Mouse (Mus musculus): ENCODE data around the gene Rps12-ps3. TPM values are rescaled to one million over a fixed set of nuclear protein-coding genes. Genes with fewer than 3 reads are reported as not detected.

The Rps12-ps3 gene
- polyA plus RNA-seq, 1 experiment, result 780 TPM

GRCm38 (mm10) chr19:59360486-59360896 is 38.4 kb downstream of the Rps12-ps3 start:
- no peaks in the 10 kb centered on the region for H3K36me3 ChIP-seq (ENCODE audit: control insufficient read depth, insufficient read depth, low read length, poor library complexity, severe bottlenecking)
- H3K27me3 ChIP-seq (ENCODE audit: control insufficient read depth, insufficient read depth, low read length, poor library complexity, severe bottlenecking), result no peaks in the 10 kb centered on the region; the same call in 1 of the 2 replicates
- H3K9ac ChIP-seq (ENCODE audit: low read depth, poor library complexity, severe bottlenecking), result no peak overlapping the region
- H3K9me3 ChIP-seq (replicated peaks; ENCODE audit: control insufficient read depth, insufficient read depth, low read length, poor library complexity, severe bottlenecking), result no peaks in the 10 kb centered on the region
- no peak overlapping the region for H3K4me3 ChIP-seq (ENCODE audit: low read depth, low read length)
- H3K4me1 ChIP-seq (ENCODE audit: control insufficient read depth, insufficient read depth, low read length), result no peaks in the 10 kb centered on the region
- no peak overlapping the region for H3K27ac ChIP-seq (ENCODE audit: insufficient read depth, low read length)
- TF ChIP-seq POLR2A (IDR thresholded peaks at IDR 0.05; ENCODE audit: insufficient read depth, low read length), result no peak
- no peak for TF ChIP-seq EP300 (IDR thresholded peaks at IDR 0.05; ENCODE audit: insufficient read depth, low read depth, low read length)
- no peak for TF ChIP-seq CTCF (IDR thresholded peaks at IDR 0.05; ENCODE audit: low read depth, low read length)

GRCm38 (mm10) chr19:59362646-59363045 is 40.6 kb downstream of the Rps12-ps3 start:
- Histone ChIP-seq H3K4me1 (ENCODE audit: control insufficient read depth, insufficient read depth, low read length) (no peaks in the 10 kb centered on the region), H3K36me3 (ENCODE audit: control insufficient read depth, insufficient read depth, low read length, poor library complexity, severe bottlenecking) (no peaks in the 10 kb centered on the region), H3K4me3 (ENCODE audit: low read depth, low read length) (no peak overlapping the region), H3K9me3 (replicated peaks; ENCODE audit: control insufficient read depth, insufficient read depth, low read length, poor library complexity, severe bottlenecking) (no peaks in the 10 kb centered on the region), H3K27me3 (ENCODE audit: control insufficient read depth, insufficient read depth, low read length, poor library complexity, severe bottlenecking) (no peaks in the 10 kb centered on the region; the same call in 1 of the 2 replicates), H3K27ac (ENCODE audit: insufficient read depth, low read length) (no peak overlapping the region), H3K9ac (ENCODE audit: low read depth, poor library complexity, severe bottlenecking) (no peak overlapping the region)
- TF ChIP-seq EP300 (IDR thresholded peaks at IDR 0.05; ENCODE audit: insufficient read depth, low read depth, low read length), result no peak
- no peak for TF ChIP-seq CTCF (IDR thresholded peaks at IDR 0.05; ENCODE audit: low read depth, low read length)
- no peak for TF ChIP-seq POLR2A (IDR thresholded peaks at IDR 0.05; ENCODE audit: insufficient read depth, low read length)

- H3K4me3 ChIP-seq (ENCODE audit: low read depth, low read length), result no peak overlapping the region
- H3K27me3 ChIP-seq (ENCODE audit: control insufficient read depth, insufficient read depth, low read length, poor library complexity, severe bottlenecking), result no peaks in the 10 kb centered on the region; the same call in 1 of the 2 replicates
- H3K9ac ChIP-seq (ENCODE audit: low read depth, poor library complexity, severe bottlenecking), result no peak overlapping the region
- no peaks in the 10 kb centered on the region for H3K9me3 ChIP-seq (replicated peaks; ENCODE audit: control insufficient read depth, insufficient read depth, low read length, poor library complexity, severe bottlenecking)
- no peaks in the 10 kb centered on the region for H3K36me3 ChIP-seq (ENCODE audit: control insufficient read depth, insufficient read depth, low read length, poor library complexity, severe bottlenecking)
- H3K27ac ChIP-seq (ENCODE audit: insufficient read depth, low read length), result no peak overlapping the region
- TF ChIP-seq POLR2A (IDR thresholded peaks at IDR 0.05; ENCODE audit: insufficient read depth, low read length) (no peak), EP300 (IDR thresholded peaks at IDR 0.05; ENCODE audit: insufficient read depth, low read depth, low read length) (no peak), CTCF (IDR thresholded peaks at IDR 0.05; ENCODE audit: low read depth, low read length) (no peak)
- no peaks in the 10 kb centered on the region for H3K4me1 ChIP-seq (ENCODE audit: control insufficient read depth, insufficient read depth, low read length)
Measured at GRCm38 (mm10) chr19:59363666-59364065, 41.6 kb downstream of the Rps12-ps3 start.

GRCm38 (mm10) chr19:59366724-59367123 is 44.6 kb downstream of the Rps12-ps3 start:
- H3K4me1 ChIP-seq (ENCODE audit: control insufficient read depth, insufficient read depth, low read length), result no peaks in the 10 kb centered on the region
- no peak for TF ChIP-seq POLR2A (IDR thresholded peaks at IDR 0.05; ENCODE audit: insufficient read depth, low read length)
- TF ChIP-seq CTCF (IDR thresholded peaks at IDR 0.05; ENCODE audit: low read depth, low read length), result no peak
- H3K27me3 ChIP-seq (ENCODE audit: control insufficient read depth, insufficient read depth, low read length, poor library complexity, severe bottlenecking), result no peaks in the 10 kb centered on the region
- H3K4me3 ChIP-seq (ENCODE audit: low read depth, low read length), result no peak overlapping the region
- H3K9me3 ChIP-seq (replicated peaks; ENCODE audit: control insufficient read depth, insufficient read depth, low read length, poor library complexity, severe bottlenecking), result no peaks in the 10 kb centered on the region
- H3K27ac ChIP-seq (ENCODE audit: insufficient read depth, low read length), result no peak overlapping the region
- H3K36me3 ChIP-seq (ENCODE audit: control insufficient read depth, insufficient read depth, low read length, poor library complexity, severe bottlenecking), result no peaks in the 10 kb centered on the region
- H3K9ac ChIP-seq (ENCODE audit: low read depth, poor library complexity, severe bottlenecking), result no peak overlapping the region

GRCm38 (mm10) chr19:59367892-59368291 is 45.8 kb downstream of the Rps12-ps3 start:
- H3K4me3 ChIP-seq (ENCODE audit: low read depth, low read length), result no peak overlapping the region
- H3K27ac ChIP-seq (ENCODE audit: insufficient read depth, low read length), result no peak overlapping the region
- H3K9ac ChIP-seq (ENCODE audit: low read depth, poor library complexity, severe bottlenecking), result no peak overlapping the region
- H3K36me3 ChIP-seq (ENCODE audit: control insufficient read depth, insufficient read depth, low read length, poor library complexity, severe bottlenecking), result no peaks in the 10 kb centered on the region
- TF ChIP-seq EP300 (IDR thresholded peaks at IDR 0.05; ENCODE audit: insufficient read depth, low read depth, low read length), result no peak
- no peak for TF ChIP-seq CTCF (IDR thresholded peaks at IDR 0.05; ENCODE audit: low read depth, low read length)
- TF ChIP-seq POLR2A (IDR thresholded peaks at IDR 0.05; ENCODE audit: insufficient read depth, low read length), result no peak
- no peaks in the 10 kb centered on the region for H3K9me3 ChIP-seq (replicated peaks; ENCODE audit: control insufficient read depth, insufficient read depth, low read length, poor library complexity, severe bottlenecking)
- H3K4me1 ChIP-seq (ENCODE audit: control insufficient read depth, insufficient read depth, low read length), result no peaks in the 10 kb centered on the region
- H3K27me3 ChIP-seq (ENCODE audit: control insufficient read depth, insufficient read depth, low read length, poor library complexity, severe bottlenecking), result no peaks in the 10 kb centered on the region

DNA sequence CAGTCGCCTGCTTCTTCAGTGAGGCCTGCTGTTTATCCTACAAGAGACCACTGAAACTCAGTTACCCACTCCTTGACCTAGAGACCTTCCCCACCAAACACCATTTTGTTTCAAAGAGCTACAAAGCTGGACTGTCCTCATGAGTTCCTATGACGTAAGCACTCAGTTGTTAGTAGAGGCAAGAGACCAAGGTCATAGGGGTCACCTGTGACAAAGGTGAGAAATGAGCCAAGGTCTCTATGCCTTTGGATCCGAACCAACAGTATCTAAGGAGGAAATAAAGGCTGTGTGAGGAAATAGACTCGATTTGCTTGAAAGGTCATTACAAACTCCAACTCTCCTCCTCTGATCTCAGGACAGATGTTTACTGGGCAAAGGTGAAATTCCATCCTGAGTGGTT is 48.9 kb downstream of the Rps12-ps3 start:
- H3K27me3 ChIP-seq (ENCODE audit: control insufficient read depth, insufficient read depth, low read length, poor library complexity, severe bottlenecking), result no peaks in the 10 kb centered on the region
- H3K9me3 ChIP-seq (replicated peaks; ENCODE audit: control insufficient read depth, insufficient read depth, low read length, poor library complexity, severe bottlenecking), result no peaks in the 10 kb centered on the region
- H3K27ac ChIP-seq (ENCODE audit: insufficient read depth, low read length), result no peak overlapping the region
- TF ChIP-seq POLR2A (IDR thresholded peaks at IDR 0.05; ENCODE audit: insufficient read depth, low read length) (no peak), EP300 (IDR thresholded peaks at IDR 0.05; ENCODE audit: insufficient read depth, low read depth, low read length) (no peak), CTCF (IDR thresholded peaks at IDR 0.05; ENCODE audit: low read depth, low read length) (no peak)
- no peak overlapping the region for H3K4me3 ChIP-seq (ENCODE audit: low read depth, low read length)
- no peaks in the 10 kb centered on the region for H3K4me1 ChIP-seq (ENCODE audit: control insufficient read depth, insufficient read depth, low read length)
- H3K36me3 ChIP-seq (ENCODE audit: control insufficient read depth, insufficient read depth, low read length, poor library complexity, severe bottlenecking), result no peaks in the 10 kb centered on the region
- H3K9ac ChIP-seq (ENCODE audit: low read depth, poor library complexity, severe bottlenecking), result no peak overlapping the region

Other genes with a start within 250 kb of the Rps12-ps3 start
- gene Shtn1, start 246.2 kb upstream of the Rps12-ps3 start, polyA plus RNA-seq (2011; ENCODE audit: insufficient read depth, insufficient read length, low read depth, missing spikeins), result 3.0 and 3.4 TPM in 2 replicates
- gene Vax1, start 152.2 kb upstream of the Rps12-ps3 start, polyA plus RNA-seq (2011; ENCODE audit: insufficient read depth, insufficient read length, low read depth, missing spikeins), result not detected in 2 replicates
- not detected in 2 replicates for gene Kcnk18, start 103.1 kb upstream of the Rps12-ps3 start, polyA plus RNA-seq (2011; ENCODE audit: insufficient read depth, insufficient read length, low read depth, missing spikeins)
- not detected in 2 replicates for gene Slc18a2, start 61.4 kb upstream of the Rps12-ps3 start, polyA plus RNA-seq (2011; ENCODE audit: insufficient read depth, insufficient read length, low read depth, missing spikeins)
- 30.7 and 35.1 TPM in 2 replicates for gene Pdzd8, start 23.5 kb downstream of the Rps12-ps3 start, polyA plus RNA-seq (2011; ENCODE audit: insufficient read depth, insufficient read length, low read depth, missing spikeins)
- gene Emx2, start 136.1 kb downstream of the Rps12-ps3 start, polyA plus RNA-seq (2011; ENCODE audit: insufficient read depth, insufficient read length, low read depth, missing spikeins), result 0.51 and 0.59 TPM in 2 replicates

All from ES-Bruce4 (cell line).